Mouse (Mus musculus) splenic B cell, adult 2 months (primary cell): ENCODE data around the gene Wdr82.

Experiments
- DNase-seq: peaks from one replicate; pipeline ENCODE4 v3.0.0-alpha.2; 2011; ENCODE audit warnings: low read depth, low spot score
- H3K27me3 ChIP-seq: 2 replicates; pipeline ENCODE4 v1.6.1; 2012; ENCODE audit warnings: mild to moderate bottlenecking, low read length, moderate library complexity, mixed read lengths; ENCODE audit not compliant: control insufficient read depth, poor library complexity, insufficient read depth, severe bottlenecking
- H3K36me3 ChIP-seq: 2 replicates; pipeline ENCODE4 v1.6.1; 2012; ENCODE audit warnings: mild to moderate bottlenecking, low read length, moderate library complexity, mixed read lengths; ENCODE audit not compliant: control insufficient read depth, poor library complexity, insufficient read depth, severe bottlenecking

The Wdr82 gene

DNA sequence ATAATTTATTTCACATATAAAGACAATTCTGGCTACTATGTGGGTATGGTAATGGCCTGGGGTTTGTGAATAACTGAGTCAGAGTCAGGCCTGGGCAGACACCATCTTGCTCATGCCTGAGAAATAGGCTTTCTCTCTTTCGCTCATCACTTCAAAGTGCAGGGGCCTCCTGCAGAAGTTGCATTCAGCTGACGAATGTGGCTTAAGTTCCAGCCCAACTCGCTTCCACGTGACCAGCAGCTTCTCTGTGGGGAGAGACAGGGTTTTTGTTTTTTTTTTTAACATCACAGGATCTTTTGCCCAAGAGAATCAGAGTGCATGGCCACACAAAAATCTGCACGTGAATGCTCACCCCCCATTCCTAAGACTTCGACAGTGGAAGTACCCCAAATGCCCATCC is 63.2 kb downstream of the Wdr82 start:
- Histone ChIP-seq H3K36me3 (peaks cover 4% of the 10 kb centered on the region), H3K27me3 (no peaks in the 10 kb centered on the region)
- DNase-seq = no peak

DNA sequence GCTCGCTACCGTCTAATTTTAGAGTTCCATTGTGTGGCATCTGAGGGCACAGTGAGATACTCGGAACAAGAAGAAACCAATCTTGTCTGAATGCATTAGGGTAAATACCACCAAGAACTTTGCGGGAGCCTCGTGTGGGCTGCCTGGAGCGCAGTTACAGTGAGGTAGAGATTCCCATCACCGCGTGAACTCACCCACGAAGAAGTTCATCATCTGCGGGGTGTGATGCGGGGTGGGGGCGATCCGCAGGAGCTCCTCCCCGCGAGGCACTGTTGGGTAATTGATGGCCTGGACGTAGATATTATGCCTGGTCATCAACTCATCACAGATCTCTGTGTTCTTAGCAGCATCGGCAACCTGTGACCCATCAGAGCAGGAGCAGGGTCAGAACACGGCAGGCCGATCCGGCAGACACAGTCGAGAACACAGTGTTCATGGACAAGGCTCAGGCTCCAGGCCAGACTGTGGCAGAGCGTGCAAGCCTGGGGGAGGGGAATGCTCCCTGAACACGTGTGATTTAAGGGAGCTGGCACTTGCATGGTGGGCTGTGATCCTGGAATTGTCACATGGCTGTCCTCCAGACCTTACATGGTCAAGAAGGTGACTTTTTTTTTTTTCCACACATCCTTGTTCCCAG is 64.6 kb downstream of the Wdr82 start:
- DNase-seq = no peak
- Histone ChIP-seq H3K36me3 (peaks cover 6% of the 10 kb centered on the region), H3K27me3 (no peaks in the 10 kb centered on the region)

DNA sequence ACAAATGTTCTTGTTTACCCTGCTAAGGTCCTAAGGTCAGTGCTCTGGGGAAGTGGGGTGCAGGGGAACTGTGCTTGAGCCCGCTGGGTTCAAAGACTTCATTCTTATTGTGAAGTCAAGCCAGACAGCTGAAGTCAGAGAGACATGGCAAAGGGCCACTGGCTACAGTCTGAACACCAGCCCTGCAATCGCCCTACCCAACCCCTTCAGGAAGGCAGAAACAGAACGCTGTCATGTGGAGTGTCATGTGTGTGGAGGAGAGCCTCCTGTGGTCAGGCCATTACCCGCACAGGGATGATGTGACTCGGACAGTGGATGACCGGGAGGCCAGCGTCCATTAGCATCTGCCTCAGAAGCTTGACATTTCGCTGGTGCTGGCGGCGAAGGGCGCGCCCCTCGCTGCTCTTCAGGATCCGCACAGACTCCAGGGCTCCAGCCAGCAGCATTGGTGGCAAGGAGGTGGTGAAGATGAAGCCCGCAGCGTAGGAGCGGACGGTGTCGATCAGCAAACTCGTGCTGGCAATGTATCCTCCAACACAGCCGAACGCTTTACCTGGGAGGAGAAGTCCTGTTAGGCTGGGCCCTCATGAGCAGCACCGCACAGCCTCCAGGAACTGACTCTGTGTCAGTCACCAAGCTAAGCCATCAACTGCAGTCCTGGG is 65.6 kb downstream of the Wdr82 start:
- DNase-seq = no peak
- Histone ChIP-seq H3K27me3 (no peaks in the 10 kb centered on the region), H3K36me3 (peaks cover 7% of the 10 kb centered on the region)

DNA sequence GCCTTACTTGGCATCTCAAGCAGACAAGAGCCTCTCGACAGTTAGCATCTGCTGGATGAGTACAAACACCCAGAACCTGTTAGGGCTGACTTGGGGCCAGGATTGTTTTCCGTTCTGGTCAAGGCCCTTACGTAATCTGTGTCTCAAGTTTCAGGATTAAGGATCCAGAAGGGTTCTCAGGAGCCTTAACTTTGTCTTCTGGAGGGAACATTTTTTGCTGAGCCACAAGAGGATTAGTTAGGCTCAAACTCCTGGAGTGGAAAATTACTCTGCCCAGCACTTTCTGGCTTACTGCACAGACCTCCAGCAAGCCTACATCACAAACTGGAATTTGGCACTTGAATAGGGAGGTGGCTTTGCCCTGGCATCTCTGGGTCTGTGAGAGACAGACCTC is 66.1 kb downstream of the Wdr82 start:
- no peak for DNase-seq
- Histone ChIP-seq H3K27me3 (no peaks in the 10 kb centered on the region), H3K36me3 (peaks cover 10% of the 10 kb centered on the region)

DNA sequence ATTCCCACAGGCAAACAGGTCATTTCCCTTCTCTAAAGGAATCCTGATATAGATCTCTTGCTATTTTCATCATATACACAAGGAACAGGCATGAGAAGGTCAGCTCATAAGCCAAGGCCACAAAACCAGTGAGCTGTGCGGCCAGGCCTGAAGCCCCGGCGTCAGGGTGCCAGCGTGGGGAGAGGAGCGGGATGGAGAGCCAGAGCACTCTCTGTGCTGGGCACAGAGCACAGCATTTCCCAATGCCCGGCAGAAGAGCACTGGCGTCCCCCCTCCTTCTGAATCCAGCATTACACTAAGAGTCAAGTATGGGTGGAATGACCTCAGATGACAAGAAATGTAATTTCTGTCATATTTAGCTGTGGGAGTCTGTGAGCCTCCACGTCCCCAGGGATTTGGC is 66.7 kb downstream of the Wdr82 start:
- DNase-seq = no peak
- peaks cover 10% of the 10 kb centered on the region for H3K36me3 ChIP-seq
- H3K27me3 ChIP-seq = no peaks in the 10 kb centered on the region

DNA sequence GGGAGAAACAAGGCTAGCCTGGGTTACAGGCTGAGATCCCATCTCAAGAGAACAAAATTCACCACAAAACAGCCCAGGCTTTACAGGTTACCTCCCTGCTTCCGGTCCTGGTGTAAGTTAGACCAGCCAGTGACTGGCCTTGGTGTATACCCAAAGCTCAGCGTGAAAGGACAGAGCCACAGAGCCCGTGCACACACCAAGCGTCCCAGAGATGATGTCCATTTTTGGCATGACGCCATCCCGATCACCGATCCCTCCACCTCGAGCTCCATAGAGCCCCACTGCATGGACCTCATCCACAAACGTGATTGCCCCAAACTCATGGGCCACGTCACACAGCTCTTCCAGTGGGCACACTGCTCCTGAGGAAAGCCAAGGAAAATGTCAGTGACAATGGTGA is 67.2 kb downstream of the Wdr82 start:
- no peak for DNase-seq
- peaks cover 10% of the 10 kb centered on the region for H3K36me3 ChIP-seq

More for the DNA sequence above, 67.2 kb downstream of the Wdr82 start:
- H3K27me3 ChIP-seq = no peaks in the 10 kb centered on the region
